Mouse (Mus musculus) lung, adult 2 months (tissue): Measurements from ENCODE around the gene Rasgrp1.

Experiments
- CTCF ChIP-seq: fragments of 200-500 bp; IDR thresholded peaks from 2 replicates; pipeline ENCODE4 v1.5.1; 2011; ENCODE audit warnings: mild to moderate bottlenecking, low read length, control low read depth; ENCODE audit not compliant: insufficient read depth
- POLR2A ChIP-seq: fragments of 200-500 bp; IDR thresholded peaks from 2 replicates; pipeline ENCODE4 v1.6.1; 2011; ENCODE audit warnings: low read depth, mild to moderate bottlenecking, control low read depth, low read length, borderline replicate concordance; ENCODE audit errors: extremely low read depth

- TF ChIP-seq POLR2A (no peak), CTCF (no peak)
These were observed 43.0 kb downstream of the Rasgrp1 start for GRCm38 (mm10) chr2:117299596-117300448.
